Mouse (Mus musculus): ENCODE measurements around the gene Sf3b4. TPM values are rescaled to one million over a fixed set of nuclear protein-coding genes. Genes with fewer than 3 reads are reported as not detected.
"Not testable (repeated sequence)": the region's sequence is repeated elsewhere in the genome, so short reads cannot be mapped to it uniquely, and the experiment has no call there.

Gene Sf3b4
- polyA plus RNA-seq, 1 experiment from 2014 or later, result 135 TPM

GRCm38 (mm10) chr3:96198601-96199251 lies 26.6 kb downstream of the Sf3b4 start:
- Histone ChIP-seq H3K36me3 (replicated peaks; ENCODE audit: control insufficient read depth, insufficient read depth) (peaks cover 11% of the 10 kb centered on the region), H3K4me1 (replicated peaks; ENCODE audit: control insufficient read depth, insufficient read depth, low read length) (peaks cover 16% of the 10 kb centered on the region), H3K4me2 (replicated peaks) (peak overlapping the region; percentile 76)
- WGBS, result 41% methylated on average over 6 of the region's 8 CpGs
- not testable (repeated sequence) for H3K9ac ChIP-seq; H3K9me3 ChIP-seq (ENCODE audit: control insufficient read depth, low read length); DNase-seq (ENCODE audit: low spot score); ATAC-seq (ENCODE audit: low FRiP score); H3K4me3 ChIP-seq (replicated peaks; ENCODE audit: low read length); H3K27me3 ChIP-seq (ENCODE audit: control insufficient read depth, insufficient read depth, low read length); H3K27ac ChIP-seq

- Histone ChIP-seq H3K27ac (no peak overlapping the region), H3K4me3 (replicated peaks; ENCODE audit: low read length) (no peak overlapping the region), H3K9ac (no peak overlapping the region), H3K27me3 (ENCODE audit: control insufficient read depth, insufficient read depth, low read length) (no peaks in the 10 kb centered on the region), H3K9me3 (ENCODE audit: control insufficient read depth, low read length) (no peaks in the 10 kb centered on the region), H3K4me1 (replicated peaks; ENCODE audit: control insufficient read depth, insufficient read depth, low read length) (peaks cover 16% of the 10 kb centered on the region), H3K4me2 (replicated peaks) (no peak overlapping the region), H3K36me3 (replicated peaks; ENCODE audit: control insufficient read depth, insufficient read depth) (peaks cover 1% of the 10 kb centered on the region; the same call in 1 of the 2 replicates)
- no peak for DNase-seq (ENCODE audit: low spot score)
- no peak for ATAC-seq (ENCODE audit: low FRiP score)
- 76% methylated on average over 2 of the region's 2 CpGs for WGBS
These were observed 27.6 kb downstream of the Sf3b4 start for GRCm38 (mm10) chr3:96199731-96200130.

- no peaks in the 10 kb centered on the region for H3K9me3 ChIP-seq (ENCODE audit: control insufficient read depth, low read length)
- H3K4me3 ChIP-seq (replicated peaks; ENCODE audit: low read length), result no peak overlapping the region
- no peak overlapping the region for H3K4me2 ChIP-seq (replicated peaks)
- 88% methylated on average over 3 of the region's 3 CpGs for WGBS
- H3K4me1 ChIP-seq (replicated peaks; ENCODE audit: control insufficient read depth, insufficient read depth, low read length), result no peaks in the 10 kb centered on the region
- H3K9ac ChIP-seq, result no peak overlapping the region
- H3K27me3 ChIP-seq (ENCODE audit: control insufficient read depth, insufficient read depth, low read length), result no peaks in the 10 kb centered on the region
- no peaks in the 10 kb centered on the region for H3K36me3 ChIP-seq (replicated peaks; ENCODE audit: control insufficient read depth, insufficient read depth)
- DNase-seq (ENCODE audit: low spot score), result no peak
- H3K27ac ChIP-seq, result no peak overlapping the region
- no peak for ATAC-seq (ENCODE audit: low FRiP score)
These were observed 35.7 kb downstream of the Sf3b4 start for GRCm38 (mm10) chr3:96207819-96208218.

GRCm38 (mm10) chr3:96209242-96209641 lies 37.1 kb downstream of the Sf3b4 start:
- no peak for DNase-seq (ENCODE audit: low spot score)
- H3K27ac ChIP-seq, result no peak overlapping the region

DNA sequence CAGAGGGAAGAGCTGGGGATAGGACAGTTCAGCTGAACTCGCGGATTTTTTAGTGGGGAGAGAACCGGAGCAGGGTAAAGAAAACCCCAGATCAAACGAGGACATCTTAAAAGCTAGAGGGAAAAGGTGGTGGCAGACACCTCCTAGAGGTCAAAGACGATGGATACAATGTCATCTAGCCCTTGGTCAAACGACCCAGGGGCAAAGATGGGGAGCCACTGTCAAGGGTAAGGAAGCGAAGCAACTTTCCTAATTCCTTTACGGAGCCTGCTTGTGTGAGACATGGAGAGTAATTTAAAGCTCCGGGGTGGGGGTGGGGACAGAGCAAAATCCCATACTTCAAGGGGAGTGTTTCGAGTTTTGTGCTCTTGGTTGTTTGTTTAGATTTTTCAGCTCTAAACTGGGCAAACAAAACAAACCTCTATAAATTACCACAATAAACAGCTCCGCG lies 47.1 kb downstream of the Sf3b4 start:
- Histone ChIP-seq H3K4me1 (replicated peaks; ENCODE audit: control insufficient read depth, insufficient read depth, low read length) (peaks cover 29% of the 10 kb centered on the region), H3K9me3 (ENCODE audit: control insufficient read depth, low read length) (no peaks in the 10 kb centered on the region), H3K36me3 (replicated peaks; ENCODE audit: control insufficient read depth, insufficient read depth) (no peaks in the 10 kb centered on the region), H3K27ac (peak overlapping the region; percentile 96), H3K27me3 (ENCODE audit: control insufficient read depth, insufficient read depth, low read length) (no peaks in the 10 kb centered on the region), H3K4me2 (replicated peaks) (peak overlapping the region; percentile 89), H3K9ac (peak overlapping the region; percentile 78), H3K4me3 (replicated peaks; ENCODE audit: low read length) (peak overlapping the region; percentile 54)
- ATAC-seq (ENCODE audit: low FRiP score), result peak; percentile 15; the same call in 1 of the 2 replicates
- WGBS, result under 1% methylated on average over 12 of the region's 12 CpGs
- DNase-seq (ENCODE audit: low spot score), result no peak

More at GRCm38 (mm10) chr3:96209242-96209641, 37.1 kb downstream of the Sf3b4 start:
- ATAC-seq (ENCODE audit: low FRiP score), result no peak
- H3K27me3 ChIP-seq (ENCODE audit: control insufficient read depth, insufficient read depth, low read length), result no peaks in the 10 kb centered on the region
- no peak overlapping the region for H3K4me3 ChIP-seq (replicated peaks; ENCODE audit: low read length)
- H3K4me1 ChIP-seq (replicated peaks; ENCODE audit: control insufficient read depth, insufficient read depth, low read length), result no peaks in the 10 kb centered on the region
- no peaks in the 10 kb centered on the region for H3K9me3 ChIP-seq (ENCODE audit: control insufficient read depth, low read length)
- no peaks in the 10 kb centered on the region for H3K36me3 ChIP-seq (replicated peaks; ENCODE audit: control insufficient read depth, insufficient read depth)
- 23% methylated on average over 15 of the region's 15 CpGs for WGBS
- no peak overlapping the region for H3K4me2 ChIP-seq (replicated peaks)
- H3K9ac ChIP-seq, result no peak overlapping the region

DNA sequence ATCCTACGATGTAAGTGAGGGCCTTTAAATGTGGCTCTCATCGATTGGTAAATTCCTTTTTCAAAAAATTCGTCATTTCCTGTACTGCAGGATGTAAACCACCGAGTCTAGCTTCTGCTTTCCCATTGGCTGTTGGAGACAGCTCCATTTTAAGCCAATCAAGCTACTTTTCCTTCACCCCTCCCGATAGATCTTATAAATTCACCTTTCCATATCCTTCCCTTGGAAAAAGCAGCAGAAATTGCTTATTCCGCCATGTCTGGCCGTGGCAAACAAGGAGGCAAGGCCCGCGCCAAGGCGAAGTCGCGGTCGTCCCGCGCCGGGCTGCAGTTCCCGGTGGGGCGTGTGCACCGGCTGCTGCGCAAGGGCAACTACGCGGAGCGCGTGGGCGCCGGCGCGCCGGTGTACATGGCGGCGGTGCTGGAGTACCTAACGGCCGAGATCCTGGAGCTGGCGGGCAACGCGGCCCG lies 47.6 kb downstream of the Sf3b4 start, which contains the start of the genes Bola1 and Hist2h2ab:
Gene Bola1 (minus strand): TSS at position 49 of the 470 bp plus-strand sequence.
Gene Hist2h2ab (plus strand): TSS at position 205 of the 470 bp plus-strand sequence.
- DNase-seq (ENCODE audit: low spot score), result peak; percentile 89
- Histone ChIP-seq H3K4me3 (replicated peaks; ENCODE audit: low read length) (peak within 1 kb of the TSS; percentile 54), H3K36me3 (replicated peaks; ENCODE audit: control insufficient read depth, insufficient read depth) (no peaks in the 10 kb centered on the region), H3K27me3 (ENCODE audit: control insufficient read depth, insufficient read depth, low read length) (no peaks in the 10 kb centered on the region), H3K27ac (peak within 1 kb of the TSS; percentile 96), H3K4me1 (replicated peaks; ENCODE audit: control insufficient read depth, insufficient read depth, low read length) (peaks cover 29% of the 10 kb centered on the region), H3K9ac (peak within 1 kb of the TSS; percentile 78), H3K4me2 (replicated peaks) (peak within 1 kb of the TSS; percentile 89), H3K9me3 (ENCODE audit: control insufficient read depth, low read length) (no peaks in the 10 kb centered on the region)
- WGBS, result under 1% methylated on average over 37 of the region's 37 CpGs
- ATAC-seq (ENCODE audit: low FRiP score), result peak; percentile 94

DNA sequence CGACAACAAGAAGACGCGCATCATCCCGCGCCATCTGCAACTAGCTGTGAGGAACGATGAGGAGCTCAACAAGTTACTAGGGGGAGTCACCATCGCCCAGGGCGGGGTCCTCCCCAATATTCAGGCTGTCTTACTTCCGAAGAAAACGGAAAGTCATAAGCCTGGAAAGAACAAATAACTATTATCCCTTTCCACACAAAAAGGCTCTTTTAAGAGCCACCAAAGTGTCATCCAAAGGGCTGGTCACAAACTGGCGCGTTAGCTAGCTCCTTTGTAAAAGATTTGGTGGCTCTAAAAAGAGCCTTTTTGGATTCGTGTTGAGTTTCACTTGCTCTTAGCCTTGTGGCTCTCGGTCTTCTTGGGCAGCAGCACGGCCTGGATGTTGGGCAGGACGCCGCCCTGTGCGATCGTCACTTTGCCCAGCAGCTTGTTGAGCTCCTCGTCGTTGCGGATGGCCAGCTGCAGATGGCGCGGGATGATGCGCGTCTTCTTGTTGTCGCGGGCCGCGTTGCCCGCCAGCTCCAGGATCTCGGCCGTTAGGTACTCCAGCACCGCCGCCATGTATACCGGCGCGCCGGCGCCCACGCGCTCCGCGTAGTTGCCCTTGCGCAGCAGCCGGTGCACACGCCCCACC lies 48.1 kb downstream of the Sf3b4 start:
- Histone ChIP-seq H3K4me3 (replicated peaks; ENCODE audit: low read length) (peak overlapping the region; percentile 54), H3K4me2 (replicated peaks) (peak overlapping the region; percentile 89), H3K4me1 (replicated peaks; ENCODE audit: control insufficient read depth, insufficient read depth, low read length) (peaks cover 29% of the 10 kb centered on the region), H3K9ac (peak overlapping the region; percentile 78), H3K27ac (peak overlapping the region; percentile 96)
- WGBS, result under 1% methylated on average over 29 of the region's 47 CpGs
- H3K9me3 ChIP-seq (ENCODE audit: control insufficient read depth, low read length); H3K27me3 ChIP-seq (ENCODE audit: control insufficient read depth, insufficient read depth, low read length); H3K36me3 ChIP-seq (replicated peaks; ENCODE audit: control insufficient read depth, insufficient read depth): not testable (repeated sequence)
- ATAC-seq (ENCODE audit: low FRiP score), result 0 out of 2 replicates have a peak, but pooled peaks have one; percentile 5
- peak; percentile 32 for DNase-seq (ENCODE audit: low spot score)

DNA sequence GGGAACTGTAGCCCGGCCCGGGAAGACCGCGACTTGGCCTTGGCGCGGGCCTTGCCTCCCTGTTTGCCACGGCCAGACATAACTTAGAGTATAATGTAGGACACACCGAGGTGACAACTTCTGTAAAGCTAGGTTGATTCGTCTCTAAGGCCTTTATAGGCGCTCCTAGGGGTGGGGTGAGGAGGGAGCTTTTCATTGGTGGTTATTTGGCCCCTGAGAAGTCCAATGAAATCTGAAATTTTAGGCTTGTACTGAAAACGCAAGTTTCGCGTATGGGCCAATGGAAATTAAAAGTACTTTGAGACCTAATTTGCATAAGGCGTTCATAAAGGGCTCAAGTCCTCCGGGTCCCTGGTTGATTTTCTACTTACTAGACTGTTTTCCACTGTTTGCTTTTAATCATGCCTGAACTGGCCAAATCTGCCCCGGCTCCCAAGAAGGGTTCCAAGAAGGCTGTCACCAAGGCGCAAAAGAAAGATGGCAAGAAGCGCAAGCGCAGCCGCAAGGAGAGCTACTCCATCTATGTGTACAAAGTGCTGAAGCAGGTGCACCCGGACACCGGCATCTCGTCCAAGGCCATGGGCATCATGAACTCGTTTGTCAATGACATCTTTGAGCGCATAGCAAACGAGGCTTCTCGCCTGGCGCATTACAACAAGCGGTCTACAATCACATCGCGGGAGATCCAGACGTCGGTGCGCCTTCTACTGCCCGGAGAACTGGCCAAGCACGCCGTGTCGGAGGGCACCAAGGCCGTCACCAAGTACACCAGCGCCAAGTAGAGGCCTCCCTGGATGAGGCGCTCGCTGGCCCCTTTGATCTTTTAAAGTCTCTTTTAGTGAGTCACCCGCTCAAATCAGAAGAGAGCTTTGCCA lies 48.9 kb downstream of the Sf3b4 start, which contains the start of the genes Hist2h2ac and Hist2h2be:
Gene Hist2h2ac (minus strand): TSS at position 116 of the 875 bp plus-strand sequence.
Gene Hist2h2be (plus strand): TSS at position 355 of the 875 bp plus-strand sequence.
- no peaks in the 10 kb centered on the region for H3K9me3 ChIP-seq (ENCODE audit: control insufficient read depth, low read length)
- peak within 1 kb of the TSS; percentile 96 for H3K27ac ChIP-seq
- H3K4me3 ChIP-seq (replicated peaks; ENCODE audit: low read length), result peak within 1 kb of the TSS; percentile 54
- H3K27me3 ChIP-seq (ENCODE audit: control insufficient read depth, insufficient read depth, low read length), result no peaks in the 10 kb centered on the region
- WGBS, result under 1% methylated on average over 43 of the region's 43 CpGs
- peak; percentile 80 for DNase-seq (ENCODE audit: low spot score)
- H3K4me1 ChIP-seq (replicated peaks; ENCODE audit: control insufficient read depth, insufficient read depth, low read length), result peaks cover 29% of the 10 kb centered on the region
- peak within 1 kb of the TSS; percentile 78 for H3K9ac ChIP-seq
- H3K4me2 ChIP-seq (replicated peaks), result peak within 1 kb of the TSS; percentile 89
- ATAC-seq (ENCODE audit: low FRiP score), result peak; percentile 81
- H3K36me3 ChIP-seq (replicated peaks; ENCODE audit: control insufficient read depth, insufficient read depth), result no peaks in the 10 kb centered on the region
